Mouse (Mus musculus): ENCODE results near the gene Xlr3c. TPM values are rescaled to one million over a fixed set of nuclear protein-coding genes. Genes with fewer than 3 reads are reported as not detected.

Xlr3c gene
- total RNA-seq (2023): not detected

DNA sequence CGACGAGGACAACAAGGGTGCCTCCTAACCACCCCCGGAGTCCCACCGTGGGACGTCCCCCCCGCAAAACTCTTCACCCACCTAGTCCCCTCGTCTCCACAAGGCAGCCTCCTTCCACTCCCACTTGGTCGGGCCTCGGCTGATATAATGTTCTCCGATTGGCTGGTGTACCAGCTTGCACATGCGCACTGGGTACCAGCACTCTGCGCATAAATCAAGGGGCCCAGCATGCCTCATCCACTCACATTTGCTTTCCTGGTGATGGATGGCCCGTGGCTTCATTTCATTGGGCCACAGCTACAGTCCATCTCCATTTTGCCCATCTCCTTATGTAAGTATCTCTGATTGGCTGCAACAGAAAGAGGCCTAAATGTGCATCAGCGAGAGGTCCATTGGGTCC lies at the start of gene Xlr3c:
Gene Xlr3c (minus strand): TSS at position 121 of the 400 bp plus-strand sequence.

DNA sequence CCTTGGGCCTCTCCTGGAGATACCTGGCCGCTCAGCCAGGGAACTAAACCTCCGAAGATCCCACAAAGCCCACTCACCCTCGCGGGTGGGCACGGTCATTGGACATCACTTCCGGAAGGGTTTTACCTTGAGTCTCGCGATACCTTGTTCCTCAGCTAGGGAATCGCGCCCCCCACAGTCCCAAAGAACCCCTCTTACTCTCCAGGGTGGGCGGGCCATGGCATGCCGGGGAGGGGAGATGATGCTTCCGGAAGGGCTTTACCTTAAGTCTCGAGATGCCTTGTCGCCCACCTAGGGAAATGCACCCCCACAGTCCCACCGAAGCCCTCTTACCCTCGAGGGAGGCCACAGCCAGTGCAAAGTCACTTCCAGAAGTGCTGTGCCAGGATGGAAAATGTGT lies 27.7 kb upstream of the Xlr3c start, which contains the start of the genes Xlr5a and Xlr5c:
Gene Xlr5a (minus strand): TSS at position 101 of the 400 bp plus-strand sequence.
Gene Xlr5c (minus strand): TSS at position 101 of the 400 bp plus-strand sequence.

GRCm38 (mm10) chrX:73242821-73243325 lies 22.3 kb downstream of the Xlr3c start, which contains the start of gene Xlr4c:
TSS of gene Xlr4c (minus strand) at chrX:73243130.

GRCm38 (mm10) chrX:73227914-73228605 lies 37.1 kb downstream of the Xlr3c start, which contains the start of gene F8a:
TSS of gene F8a (plus strand) at chrX:73228291.

DNA sequence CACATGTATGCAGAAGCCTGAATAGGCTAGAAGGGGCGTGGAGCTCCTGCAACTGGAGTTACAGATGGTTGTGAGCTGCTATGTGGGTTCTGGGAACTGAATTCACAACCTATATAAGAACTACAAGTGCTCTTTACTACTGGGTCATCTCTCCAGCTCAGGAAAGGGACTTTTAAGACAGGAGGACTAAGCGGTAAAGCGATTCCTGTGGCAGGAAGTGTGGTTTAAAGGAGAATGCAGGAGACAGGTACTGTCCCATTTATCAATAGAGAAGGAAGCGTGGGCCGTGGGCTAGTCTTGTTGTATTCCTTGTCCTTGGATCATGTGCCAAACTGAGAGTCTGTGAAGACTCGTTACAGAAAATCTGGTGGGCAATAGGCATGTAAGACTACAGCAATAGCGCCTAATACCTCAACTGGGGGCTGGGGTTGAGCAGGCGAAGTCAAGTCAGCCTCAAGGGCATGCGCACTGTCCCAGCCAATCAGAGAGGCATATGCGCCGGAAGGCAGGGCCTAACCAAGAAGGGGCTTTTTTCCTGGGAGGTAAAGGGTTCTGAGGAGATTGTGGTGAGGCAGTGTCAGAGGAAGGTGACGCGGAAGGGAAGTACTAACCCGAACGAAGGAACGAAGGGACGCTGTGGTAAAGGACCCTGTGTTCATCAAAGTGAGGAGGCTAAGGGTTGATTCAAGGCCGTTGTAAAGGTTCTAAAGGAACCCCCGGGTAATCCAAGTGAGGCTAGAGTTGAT lies 51.2 kb downstream of the Xlr3c start, which contains the start of gene Xlr4b:
Gene Xlr4b (plus strand): TSS at position 515 of the 746 bp plus-strand sequence.

Other genes starting within 250 kb of the Xlr3c start
- gene Pnma5, start 228.3 kb downstream of the Xlr3c start, total RNA-seq (2023): 1.7 TPM
- not detected for gene Pnma3, start 200.6 kb downstream of the Xlr3c start, total RNA-seq (2023)
- gene Xlr4a, start 182.9 kb downstream of the Xlr3c start, total RNA-seq (2023): 47.3 TPM
- gene Xlr3a, start 168.3 kb downstream of the Xlr3c start, total RNA-seq (2023): 1.0 TPM
- gene Gm14685, start 148.3 kb downstream of the Xlr3c start, total RNA-seq (2023): 1.7 TPM
- not detected for gene Xlr5b, start 116.6 kb downstream of the Xlr3c start, total RNA-seq (2023)
- gene DXBay18, start 115.9 kb downstream of the Xlr3c start, total RNA-seq (2023): not detected
- gene Spin2d, start 88.4 kb downstream of the Xlr3c start, total RNA-seq (2023): not detected
- gene Xlr3b, start 73.2 kb downstream of the Xlr3c start, total RNA-seq (2023): 5.2 TPM
- 86.9 TPM for gene Xlr4b, start 51.1 kb downstream of the Xlr3c start, total RNA-seq (2023)
- 18.5 TPM for gene F8a, start 37.1 kb downstream of the Xlr3c start, total RNA-seq (2023)
- gene Xlr4c, start 22.3 kb downstream of the Xlr3c start, total RNA-seq (2023): 60.6 TPM
- not detected for gene Xlr5a, start 27.6 kb upstream of the Xlr3c start, total RNA-seq (2023)
- gene Xlr5c, start 27.6 kb upstream of the Xlr3c start, total RNA-seq (2023): not detected
- gene Gm45015, start 71.5 kb upstream of the Xlr3c start, total RNA-seq (2023): not detected
- gene Zfp275, start 77.2 kb upstream of the Xlr3c start, total RNA-seq (2023): 28.4 TPM
- gene Gm18336, start 133.3 kb upstream of the Xlr3c start, total RNA-seq (2023): not detected
- gene Zfp92, start 145.7 kb upstream of the Xlr3c start, total RNA-seq (2023): not detected
- not detected for gene Trex2, start 170.0 kb upstream of the Xlr3c start, total RNA-seq (2023)
- gene Haus7, start 193.7 kb upstream of the Xlr3c start, total RNA-seq (2023): 24.2 TPM
- 2.8 TPM for gene Bgn, start 218.2 kb upstream of the Xlr3c start, total RNA-seq (2023)
- gene Atp2b3, start 237.7 kb upstream of the Xlr3c start, total RNA-seq (2023): not detected

Data from CD4-positive naive resting alpha-beta T cell, adult 57 days (primary cell).